Mouse (Mus musculus): ENCODE results near the gene Rdh9.

Rdh9 gene

DNA sequence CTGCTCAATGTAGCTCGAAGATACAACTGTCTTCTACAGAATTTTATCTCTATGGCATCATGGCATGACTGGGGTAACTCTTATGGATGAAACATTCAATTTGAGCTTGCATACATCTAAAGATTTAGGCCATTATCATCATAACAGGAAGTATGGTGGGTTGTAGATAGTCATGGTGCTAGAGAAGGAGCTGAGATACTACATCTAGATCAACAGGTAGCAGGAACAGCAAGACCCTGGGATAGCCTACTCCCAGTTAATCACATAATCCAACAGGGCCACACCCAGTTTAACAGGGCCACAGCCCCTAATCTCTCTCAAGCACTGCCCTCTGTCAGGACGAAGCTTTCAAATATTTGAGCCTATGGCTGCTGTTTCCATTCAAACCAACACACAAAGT, 64.6 kb downstream of the Rdh9 start:
- in situ Hi-C loops (cut with MboI, MseI), result no loop called here

Measured in T-helper 17 cell (primary cell).